Mouse (Mus musculus): ENCODE data around the gene 1700001L19Rik. TPM values are rescaled to one million over a fixed set of nuclear protein-coding genes. Genes with fewer than 3 reads are reported as not detected.

Gene 1700001L19Rik
- polyA plus RNA-seq, 1 experiment from 2014 or later = 1.1 TPM

DNA sequence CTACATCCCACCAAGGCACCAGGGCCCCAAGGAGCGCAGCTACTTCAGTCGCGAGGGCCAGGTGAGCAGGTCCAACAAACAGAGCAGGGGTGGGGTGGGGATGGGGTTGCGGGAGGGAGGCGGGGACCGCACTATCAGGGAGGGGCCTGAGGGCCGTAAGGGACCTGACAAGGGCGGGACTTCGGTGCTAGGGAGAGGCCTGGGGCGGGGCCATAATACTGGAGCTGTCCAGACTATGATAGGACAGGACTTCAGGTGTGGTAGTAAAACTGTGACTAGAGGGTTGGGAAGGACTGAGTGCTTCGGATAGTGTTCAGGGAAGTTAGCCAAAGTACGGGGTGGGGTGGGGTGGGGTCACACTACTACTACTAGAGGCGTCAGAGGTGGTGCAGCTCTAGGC is 446 bp downstream of the 1700001L19Rik start:
- Histone ChIP-seq H3K27ac (ENCODE audit: low read depth, low read length) (no peak overlapping the region), H3K4me2 (ENCODE audit: low read depth, low read length, severe bottlenecking) (peak overlapping the region; percentile 48), H3K4me1 (replicated peaks; ENCODE audit: control insufficient read depth, insufficient read depth, low read length) (no peaks in the 10 kb centered on the region), H3K4me3 (ENCODE audit: low read depth, low read length) (peak overlapping the region; percentile 5; the same call in 1 of the 2 replicates), H3K27me3 (ENCODE audit: control insufficient read depth, insufficient read depth, low read length) (no peaks in the 10 kb centered on the region), H3K36me3 (ENCODE audit: control insufficient read depth, insufficient read depth, low read length) (peaks cover 2% of the 10 kb centered on the region), H3K9me3 (ENCODE audit: control insufficient read depth, low read length) (no peaks in the 10 kb centered on the region), H3K9ac (ENCODE audit: low read length) (no peak overlapping the region)
- WGBS = 11% methylated on average over 13 of the region's 13 CpGs
- ATAC-seq (replicated peaks; ENCODE audit: low FRiP score) (0 out of 2 replicates have a peak, but pooled peaks have one; percentile 23), DNase-seq (ENCODE audit: low spot score) (no peak)

DNA sequence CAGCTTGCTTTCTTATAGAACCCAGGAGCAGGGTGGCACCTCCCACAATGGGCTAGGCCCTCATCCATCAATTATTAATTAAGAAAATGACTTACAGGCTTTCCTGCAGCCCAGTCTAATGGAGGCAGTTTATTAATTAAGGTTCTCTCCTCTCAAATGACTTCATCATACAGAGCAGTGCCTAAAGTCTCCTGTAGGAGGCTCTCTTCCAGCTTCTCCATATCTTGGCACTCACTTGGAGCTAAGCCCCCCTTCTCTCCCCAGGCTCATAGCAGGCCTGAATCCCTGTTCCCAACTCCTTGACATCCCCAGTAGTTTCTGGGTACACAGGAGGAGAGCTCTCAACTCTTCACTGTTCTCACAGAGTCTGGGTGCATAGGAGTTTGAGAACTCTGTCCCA is 1.7 kb downstream of the 1700001L19Rik start:
- no peaks in the 10 kb centered on the region for H3K9me3 ChIP-seq (ENCODE audit: control insufficient read depth, low read length)
- H3K9ac ChIP-seq (ENCODE audit: low read length) = no peak overlapping the region
- no peaks in the 10 kb centered on the region for H3K27me3 ChIP-seq (ENCODE audit: control insufficient read depth, insufficient read depth, low read length)
- no peak for ATAC-seq (replicated peaks; ENCODE audit: low FRiP score)
- no peak for DNase-seq (ENCODE audit: low spot score)
- no peak overlapping the region for H3K4me3 ChIP-seq (ENCODE audit: low read depth, low read length)
- no peaks in the 10 kb centered on the region for H3K36me3 ChIP-seq (ENCODE audit: control insufficient read depth, insufficient read depth, low read length)
- H3K27ac ChIP-seq (ENCODE audit: low read depth, low read length) = no peak overlapping the region
- no peaks in the 10 kb centered on the region for H3K4me1 ChIP-seq (replicated peaks; ENCODE audit: control insufficient read depth, insufficient read depth, low read length)
- no peak overlapping the region for H3K4me2 ChIP-seq (ENCODE audit: low read depth, low read length, severe bottlenecking)

- WGBS = 25% methylated on average over 6 of the region's 6 CpGs
- Histone ChIP-seq H3K4me2 (ENCODE audit: low read depth, low read length, severe bottlenecking) (no peak overlapping the region), H3K9me3 (ENCODE audit: control insufficient read depth, low read length) (no peaks in the 10 kb centered on the region), H3K36me3 (ENCODE audit: control insufficient read depth, insufficient read depth, low read length) (no peaks in the 10 kb centered on the region), H3K4me1 (replicated peaks; ENCODE audit: control insufficient read depth, insufficient read depth, low read length) (no peaks in the 10 kb centered on the region), H3K27ac (ENCODE audit: low read depth, low read length) (no peak overlapping the region), H3K4me3 (ENCODE audit: low read depth, low read length) (no peak overlapping the region), H3K9ac (ENCODE audit: low read length) (no peak overlapping the region), H3K27me3 (ENCODE audit: control insufficient read depth, insufficient read depth, low read length) (no peaks in the 10 kb centered on the region)
- ATAC-seq (replicated peaks; ENCODE audit: low FRiP score) = no peak
- DNase-seq (ENCODE audit: low spot score) = no peak
These were observed 4.0 kb downstream of the 1700001L19Rik start for GRCm38 (mm10) chr13:68601184-68601583.

GRCm38 (mm10) chr13:68603085-68603484 is 5.9 kb downstream of the 1700001L19Rik start:
- Histone ChIP-seq H3K4me1 (replicated peaks; ENCODE audit: control insufficient read depth, insufficient read depth, low read length) (no peaks in the 10 kb centered on the region), H3K9me3 (ENCODE audit: control insufficient read depth, low read length) (no peaks in the 10 kb centered on the region), H3K4me2 (ENCODE audit: low read depth, low read length, severe bottlenecking) (no peak overlapping the region), H3K27ac (ENCODE audit: low read depth, low read length) (no peak overlapping the region), H3K9ac (ENCODE audit: low read length) (no peak overlapping the region), H3K36me3 (ENCODE audit: control insufficient read depth, insufficient read depth, low read length) (no peaks in the 10 kb centered on the region), H3K4me3 (ENCODE audit: low read depth, low read length) (no peak overlapping the region), H3K27me3 (ENCODE audit: control insufficient read depth, insufficient read depth, low read length) (no peaks in the 10 kb centered on the region)
- no peak for DNase-seq (ENCODE audit: low spot score)
- WGBS = 78% methylated on average over 6 of the region's 6 CpGs
- no peak for ATAC-seq (replicated peaks; ENCODE audit: low FRiP score)

DNA sequence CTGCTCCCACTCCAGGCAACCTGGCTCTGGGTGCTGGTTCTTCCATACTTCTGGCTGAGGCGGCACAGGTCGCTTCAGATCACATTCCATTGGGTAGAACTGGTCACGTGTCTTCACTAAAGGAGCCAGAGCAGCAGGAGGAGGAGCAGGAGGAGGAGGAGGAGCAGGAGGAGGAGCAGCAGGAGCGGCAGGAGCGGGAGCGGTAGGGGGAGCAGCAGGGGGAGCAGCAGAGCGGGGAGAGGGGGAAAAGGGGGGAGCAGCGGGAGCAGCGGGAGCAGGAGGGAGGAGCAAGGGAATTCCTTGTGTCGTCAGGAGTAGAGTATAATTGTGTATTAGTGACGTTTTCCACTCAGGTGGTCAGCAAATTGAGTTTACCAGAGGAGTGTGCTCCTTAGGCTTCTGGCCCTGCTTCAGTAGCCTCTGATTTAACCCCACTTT is 8.5 kb downstream of the 1700001L19Rik start:
- Histone ChIP-seq H3K27me3 (ENCODE audit: control insufficient read depth, insufficient read depth, low read length) (no peaks in the 10 kb centered on the region), H3K4me3 (ENCODE audit: low read depth, low read length) (peak overlapping the region; percentile 17), H3K36me3 (ENCODE audit: control insufficient read depth, insufficient read depth, low read length) (no peaks in the 10 kb centered on the region), H3K9me3 (ENCODE audit: control insufficient read depth, low read length) (no peaks in the 10 kb centered on the region), H3K9ac (ENCODE audit: low read length) (peak overlapping the region; percentile 12; the same call in 1 of the 2 replicates), H3K4me1 (replicated peaks; ENCODE audit: control insufficient read depth, insufficient read depth, low read length) (no peaks in the 10 kb centered on the region), H3K27ac (ENCODE audit: low read depth, low read length) (no peak overlapping the region), H3K4me2 (ENCODE audit: low read depth, low read length, severe bottlenecking) (peak overlapping the region; percentile 27; the same call in 1 of the 2 replicates)
- peak; percentile 74 for DNase-seq (ENCODE audit: low spot score)
- WGBS = 2% methylated on average over 8 of the region's 11 CpGs
- peak; percentile 88 for ATAC-seq (replicated peaks; ENCODE audit: low FRiP score)

DNA sequence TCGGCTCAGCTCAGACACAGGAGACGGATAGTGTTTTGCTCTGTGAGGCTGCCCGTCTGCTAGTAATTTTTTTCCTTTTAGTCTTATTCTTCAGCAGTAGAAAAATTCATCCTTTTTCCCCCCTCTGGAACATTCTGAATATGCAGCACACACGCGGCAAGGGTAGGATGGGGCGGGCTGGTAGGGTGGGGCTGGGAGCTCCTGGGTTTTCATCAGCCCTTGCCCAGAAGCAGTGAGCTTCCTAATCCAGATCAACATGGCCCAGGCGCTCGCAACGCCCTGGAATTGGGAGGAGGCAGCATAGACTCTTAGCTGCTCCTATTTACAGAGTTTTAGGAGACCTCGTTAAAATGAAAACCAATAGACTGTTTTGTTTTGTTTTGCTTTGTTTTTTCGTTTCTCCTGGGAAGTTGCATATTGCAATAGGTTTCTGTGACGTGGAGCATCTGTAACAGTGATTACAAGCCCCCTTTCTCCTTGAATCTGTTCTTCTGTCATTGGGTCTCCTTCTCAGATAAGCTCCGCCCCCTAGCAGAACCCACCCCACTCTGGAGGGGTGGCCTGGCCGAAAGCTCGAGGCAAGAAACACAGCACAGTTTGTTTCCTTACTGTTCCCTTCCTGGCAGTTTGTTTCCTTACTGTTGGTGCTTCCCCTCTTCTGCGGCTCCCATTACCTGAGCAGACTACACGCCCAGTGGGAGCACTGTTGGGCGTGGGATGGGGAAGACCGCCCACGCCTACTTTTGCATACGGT is 10.6 kb downstream of the 1700001L19Rik start:
- Histone ChIP-seq H3K36me3 (ENCODE audit: control insufficient read depth, insufficient read depth, low read length) (no peaks in the 10 kb centered on the region), H3K4me2 (ENCODE audit: low read depth, low read length, severe bottlenecking) (no peak overlapping the region), H3K27ac (ENCODE audit: low read depth, low read length) (no peak overlapping the region), H3K27me3 (ENCODE audit: control insufficient read depth, insufficient read depth, low read length) (no peaks in the 10 kb centered on the region), H3K9me3 (ENCODE audit: control insufficient read depth, low read length) (no peaks in the 10 kb centered on the region), H3K4me1 (replicated peaks; ENCODE audit: control insufficient read depth, insufficient read depth, low read length) (no peaks in the 10 kb centered on the region), H3K4me3 (ENCODE audit: low read depth, low read length) (no peak overlapping the region), H3K9ac (ENCODE audit: low read length) (no peak overlapping the region)
- ATAC-seq (replicated peaks; ENCODE audit: low FRiP score) = 0 out of 2 replicates have a peak, but pooled peaks have one; percentile 42
- WGBS = 57% methylated on average over 21 of the region's 21 CpGs
- DNase-seq (ENCODE audit: low spot score) = no peak

DNA sequence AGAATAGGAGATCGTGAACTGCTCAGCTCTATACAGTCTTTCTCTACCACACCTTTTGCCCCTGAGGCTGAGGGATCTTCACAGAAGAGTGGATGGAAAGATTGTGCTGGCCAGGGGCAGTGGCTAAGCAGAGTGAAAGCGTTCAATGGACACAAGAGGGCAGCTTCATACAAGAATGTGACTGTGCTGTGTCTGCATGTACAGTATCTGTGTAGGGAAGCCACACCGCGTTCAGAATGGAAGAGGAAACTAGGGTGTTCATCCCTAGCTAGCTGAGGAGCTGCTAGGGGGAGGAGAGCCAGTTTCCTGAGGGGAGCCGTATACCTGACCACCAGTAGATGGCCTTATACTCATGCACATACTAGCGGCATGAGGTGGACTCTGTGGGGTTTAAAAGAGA is 25.6 kb downstream of the 1700001L19Rik start:
- Histone ChIP-seq H3K4me2 (ENCODE audit: low read depth, low read length, severe bottlenecking) (no peak overlapping the region), H3K4me1 (replicated peaks; ENCODE audit: control insufficient read depth, insufficient read depth, low read length) (no peaks in the 10 kb centered on the region), H3K9me3 (ENCODE audit: control insufficient read depth, low read length) (no peaks in the 10 kb centered on the region), H3K4me3 (ENCODE audit: low read depth, low read length) (no peak overlapping the region), H3K27me3 (ENCODE audit: control insufficient read depth, insufficient read depth, low read length) (no peaks in the 10 kb centered on the region), H3K9ac (ENCODE audit: low read length) (no peak overlapping the region), H3K27ac (ENCODE audit: low read depth, low read length) (no peak overlapping the region), H3K36me3 (ENCODE audit: control insufficient read depth, insufficient read depth, low read length) (no peaks in the 10 kb centered on the region)
- 68% methylated on average over 6 of the region's 6 CpGs for WGBS
- DNase-seq (ENCODE audit: low spot score) = no peak
- no peak for ATAC-seq (replicated peaks; ENCODE audit: low FRiP score)

DNA sequence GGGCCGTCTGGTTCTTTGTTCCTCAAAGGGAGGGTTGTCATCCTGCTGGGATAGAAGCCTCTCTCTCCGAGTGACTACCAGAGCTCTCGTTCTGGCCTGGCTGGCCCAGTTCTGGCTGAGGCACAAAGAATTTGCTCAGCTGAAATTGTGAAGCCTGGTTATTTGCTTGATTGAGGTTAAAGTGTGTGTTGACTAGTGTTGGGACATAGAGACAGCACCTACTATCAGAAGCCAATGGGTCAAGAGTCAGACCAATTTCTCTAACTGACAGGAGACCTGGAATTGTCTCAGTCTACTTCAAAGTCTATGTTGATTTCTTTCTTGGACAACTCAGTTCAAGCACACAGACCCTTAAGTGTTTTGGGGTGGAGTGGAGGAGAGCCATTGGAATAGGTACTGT is 29.8 kb downstream of the 1700001L19Rik start:
- H3K4me2 ChIP-seq (ENCODE audit: low read depth, low read length, severe bottlenecking) = no peak overlapping the region
- DNase-seq (ENCODE audit: low spot score) (no peak), ATAC-seq (replicated peaks; ENCODE audit: low FRiP score) (no peak)
- H3K4me1 ChIP-seq (replicated peaks; ENCODE audit: control insufficient read depth, insufficient read depth, low read length) = no peaks in the 10 kb centered on the region
- H3K27ac ChIP-seq (ENCODE audit: low read depth, low read length) = no peak overlapping the region
- no peaks in the 10 kb centered on the region for H3K9me3 ChIP-seq (ENCODE audit: control insufficient read depth, low read length)
- no peak overlapping the region for H3K4me3 ChIP-seq (ENCODE audit: low read depth, low read length)
- H3K9ac ChIP-seq (ENCODE audit: low read length) = no peak overlapping the region
- H3K27me3 ChIP-seq (ENCODE audit: control insufficient read depth, insufficient read depth, low read length) = no peaks in the 10 kb centered on the region
- H3K36me3 ChIP-seq (ENCODE audit: control insufficient read depth, insufficient read depth, low read length) = no peaks in the 10 kb centered on the region
- 68% methylated on average over 3 of the region's 3 CpGs for WGBS

GRCm38 (mm10) chr13:68642786-68643185 is 45.6 kb downstream of the 1700001L19Rik start:
- no peak for ATAC-seq (replicated peaks; ENCODE audit: low FRiP score)
- no peaks in the 10 kb centered on the region for H3K27me3 ChIP-seq (ENCODE audit: control insufficient read depth, insufficient read depth, low read length)
- H3K4me3 ChIP-seq (ENCODE audit: low read depth, low read length) = no peak overlapping the region
- 83% methylated on average over 1 of the region's 1 CpGs for WGBS
- no peaks in the 10 kb centered on the region for H3K36me3 ChIP-seq (ENCODE audit: control insufficient read depth, insufficient read depth, low read length)
- no peaks in the 10 kb centered on the region for H3K4me1 ChIP-seq (replicated peaks; ENCODE audit: control insufficient read depth, insufficient read depth, low read length)
- DNase-seq (ENCODE audit: low spot score) = no peak
- no peaks in the 10 kb centered on the region for H3K9me3 ChIP-seq (ENCODE audit: control insufficient read depth, low read length)
- H3K9ac ChIP-seq (ENCODE audit: low read length) = no peak overlapping the region
- no peak overlapping the region for H3K4me2 ChIP-seq (ENCODE audit: low read depth, low read length, severe bottlenecking)
- no peak overlapping the region for H3K27ac ChIP-seq (ENCODE audit: low read depth, low read length)
